Mouse (Mus musculus): Measurements from ENCODE around the gene Nufip2.
A peak's percentile ranks its signal among the peaks of the same experiment; 100 is the strongest.

The Nufip2 gene

GRCm38 (mm10) chr11:77770346-77770745, 84.4 kb downstream of the Nufip2 start:
- DNase-seq (ENCODE audit: low spot score in 2 of 2): no peak

GRCm38 (mm10) chr11:77771879-77772713, 86.1 kb downstream of the Nufip2 start:
- no peak for DNase-seq (ENCODE audit: low spot score in 2 of 2)

- DNase-seq (ENCODE audit: low spot score in 2 of 2): no peak
Measured at GRCm38 (mm10) chr11:77775701-77776400, 89.9 kb downstream of the Nufip2 start.

GRCm38 (mm10) chr11:77777436-77777835, 91.5 kb downstream of the Nufip2 start:
- DNase-seq (ENCODE audit: low spot score in 2 of 2): no peak

GRCm38 (mm10) chr11:77777937-77778336, 92.0 kb downstream of the Nufip2 start:
- DNase-seq (ENCODE audit: low spot score in 2 of 2): no peak

- no peak for DNase-seq (ENCODE audit: low spot score in 2 of 2)
Measured at GRCm38 (mm10) chr11:77779240-77779639, 93.3 kb downstream of the Nufip2 start.

GRCm38 (mm10) chr11:77781088-77781487, 95.1 kb downstream of the Nufip2 start:
- DNase-seq (ENCODE audit: low spot score in 2 of 2): no peak

GRCm38 (mm10) chr11:77782104-77782815, 96.3 kb downstream of the Nufip2 start:
- DNase-seq (ENCODE audit: low spot score in 2 of 2): no peak

- DNase-seq (ENCODE audit: low spot score in 2 of 2): no peak
Measured at GRCm38 (mm10) chr11:77783211-77783746, 97.3 kb downstream of the Nufip2 start.

GRCm38 (mm10) chr11:77783747-77784646, 98.0 kb downstream of the Nufip2 start:
- no peak for DNase-seq (ENCODE audit: low spot score in 2 of 2)

- no peak for DNase-seq (ENCODE audit: low spot score in 2 of 2)
Measured at GRCm38 (mm10) chr11:77784894-77785293, 98.9 kb downstream of the Nufip2 start.

GRCm38 (mm10) chr11:77785396-77785767, 99.4 kb downstream of the Nufip2 start:
- no peak for DNase-seq (ENCODE audit: low spot score in 2 of 2)

GRCm38 (mm10) chr11:77785768-77786561, 100.0 kb downstream of the Nufip2 start:
- peak; percentile 43 to 53 for DNase-seq (ENCODE audit: low spot score in 2 of 2)

GRCm38 (mm10) chr11:77787707-77788106, 101.8 kb downstream of the Nufip2 start, which contains the start of gene Gm10277:
Gm10277 (minus strand) TSS chr11:77787747.
- no peak for DNase-seq (ENCODE audit: low spot score in 2 of 2)

- no peak for DNase-seq (ENCODE audit: low spot score in 2 of 2)
Measured at GRCm38 (mm10) chr11:77789512-77789911, 103.6 kb downstream of the Nufip2 start.

- DNase-seq (ENCODE audit: low spot score in 2 of 2): no peak
Measured at GRCm38 (mm10) chr11:77790286-77790685, 104.3 kb downstream of the Nufip2 start.

- DNase-seq (ENCODE audit: low spot score in 2 of 2): no peak
Measured at GRCm38 (mm10) chr11:77791241-77791727, 105.3 kb downstream of the Nufip2 start.
